Mouse (Mus musculus) midbrain, embryonic 10.5 days (tissue): ENCODE data around the gene Ankrd60. TPM values are rescaled to one million over a fixed set of nuclear protein-coding genes. Genes with fewer than 3 reads are reported as not detected.

Source experiments
- DNase-seq: peaks from one replicate; pipeline ENCODE4 v3.0.0-alpha.2; 2017; ENCODE audit warnings: low spot score
- H3K27ac ChIP-seq: fragments of 300-500 bp; sonication (generic); replicated peaks from 2 replicates; pipeline ENCODE4 v1.5.1; 2016; ENCODE audit warnings: mild to moderate bottlenecking
- H3K27me3 ChIP-seq: fragments of 300-500 bp; sonication (generic); 2 replicates; pipeline ENCODE4 v1.6.1; 2016; ENCODE audit warnings: low read depth, mild to moderate bottlenecking; ENCODE audit not compliant: poor library complexity, severe bottlenecking
- H3K36me3 ChIP-seq: fragments of 300-500 bp; sonication (generic); 2 replicates; pipeline ENCODE4 v1.6.1; 2016; ENCODE audit warnings: mild to moderate bottlenecking, moderate library complexity
- H3K4me1 ChIP-seq: fragments of 300-500 bp; sonication (generic); 2 replicates; pipeline ENCODE4 v1.6.1; 2016
- H3K4me3 ChIP-seq: fragments of 300-500 bp; sonication (generic); 2 replicates; pipeline ENCODE4 v1.5.1; 2016; ENCODE audit warnings: mild to moderate bottlenecking, moderate library complexity
- H3K9me3 ChIP-seq: fragments of 300-500 bp; sonication (generic); replicated peaks from 2 replicates; pipeline ENCODE4 v1.6.1; 2016; ENCODE audit warnings: mild to moderate bottlenecking
- WGBS: fragments of 180-500 bp; shearing (Covaris S2); methylation state at CpG from one replicate; pipeline ENCODE4 v1.1.7; 2016; 5-methylcytosine and 5-hydroxymethylcytosine counted together
- polyA plus RNA-seq: library from polyadenylated mRNA; unstranded; fragments of >200 nt; fragmentation: Nextera tagmentation; extraction: Ambion mirVana; gene quantifications from 2 replicates; pipeline ENCODE4 v1.2.1, GENCODE M21; 2016

The Ankrd60 gene
- polyA plus RNA-seq, 1 experiment from 2014 or later: not detected

GRCm38 (mm10) chr2:173578595-173578994, 430 bp upstream of the Ankrd60 start:
- H3K4me3 ChIP-seq: peak overlapping the region; percentile 66
- H3K36me3 ChIP-seq: no peaks in the 10 kb centered on the region
- H3K27ac ChIP-seq: no peak overlapping the region
- no peaks in the 10 kb centered on the region for H3K9me3 ChIP-seq
- peaks cover 32% of the 10 kb centered on the region for H3K27me3 ChIP-seq
- H3K4me1 ChIP-seq: peaks cover 12% of the 10 kb centered on the region
- 35% methylated on average over 8 of the region's 8 CpGs for WGBS
- DNase-seq: no peak

- H3K27ac ChIP-seq: no peak overlapping the region
- no peaks in the 10 kb centered on the region for H3K9me3 ChIP-seq
- H3K36me3 ChIP-seq: no peaks in the 10 kb centered on the region
- 74% methylated on average over 9 of the region's 9 CpGs for WGBS
- H3K27me3 ChIP-seq: no peaks in the 10 kb centered on the region
- no peak for DNase-seq
- H3K4me1 ChIP-seq: no peaks in the 10 kb centered on the region
- H3K4me3 ChIP-seq: no peak overlapping the region
Measured at GRCm38 (mm10) chr2:173564179-173564578, 14.0 kb downstream of the Ankrd60 start.

GRCm38 (mm10) chr2:173563336-173563735, 14.8 kb downstream of the Ankrd60 start:
- WGBS: 80% methylated on average over 7 of the region's 7 CpGs
- no peaks in the 10 kb centered on the region for H3K27me3 ChIP-seq
- no peaks in the 10 kb centered on the region for H3K4me1 ChIP-seq
- no peak overlapping the region for H3K4me3 ChIP-seq
- H3K9me3 ChIP-seq: no peaks in the 10 kb centered on the region
- no peaks in the 10 kb centered on the region for H3K36me3 ChIP-seq
- no peak overlapping the region for H3K27ac ChIP-seq
- DNase-seq: no peak

GRCm38 (mm10) chr2:173561851-173562442, 16.2 kb downstream of the Ankrd60 start:
- Histone ChIP-seq H3K36me3 (no peaks in the 10 kb centered on the region), H3K9me3 (no peaks in the 10 kb centered on the region), H3K4me1 (no peaks in the 10 kb centered on the region), H3K27me3 (no peaks in the 10 kb centered on the region), H3K4me3 (no peak overlapping the region), H3K27ac (no peak overlapping the region)
- DNase-seq: peak; percentile 60
- WGBS: 41% methylated on average over 5 of the region's 5 CpGs

- H3K4me1 ChIP-seq: no peaks in the 10 kb centered on the region
- no peaks in the 10 kb centered on the region for H3K36me3 ChIP-seq
- H3K27ac ChIP-seq: no peak overlapping the region
- no peak overlapping the region for H3K4me3 ChIP-seq
- no peak for DNase-seq
- WGBS: 85% methylated on average over 12 of the region's 12 CpGs
- H3K9me3 ChIP-seq: no peaks in the 10 kb centered on the region
- H3K27me3 ChIP-seq: no peaks in the 10 kb centered on the region; the same call in 1 of the 2 replicates
Measured at GRCm38 (mm10) chr2:173558754-173559396, 19.3 kb downstream of the Ankrd60 start.

GRCm38 (mm10) chr2:173553863-173554262, 24.3 kb downstream of the Ankrd60 start:
- Histone ChIP-seq H3K4me3 (no peak overlapping the region), H3K27me3 (no peaks in the 10 kb centered on the region; the same call in 1 of the 2 replicates), H3K27ac (no peak overlapping the region), H3K36me3 (no peaks in the 10 kb centered on the region), H3K9me3 (no peaks in the 10 kb centered on the region), H3K4me1 (no peaks in the 10 kb centered on the region)
- peak; percentile 45 for DNase-seq
- WGBS: 52% methylated on average over 9 of the region's 9 CpGs

- H3K4me3 ChIP-seq: no peak overlapping the region
- no peaks in the 10 kb centered on the region for H3K4me1 ChIP-seq
- no peaks in the 10 kb centered on the region for H3K36me3 ChIP-seq
- 83% methylated on average over 6 of the region's 6 CpGs for WGBS
- no peaks in the 10 kb centered on the region for H3K9me3 ChIP-seq
- DNase-seq: no peak
- no peak overlapping the region for H3K27ac ChIP-seq
- no peaks in the 10 kb centered on the region; the same call in 1 of the 2 replicates for H3K27me3 ChIP-seq
Measured at GRCm38 (mm10) chr2:173550681-173551080, 27.5 kb downstream of the Ankrd60 start.

- Histone ChIP-seq H3K36me3 (no peaks in the 10 kb centered on the region), H3K27ac (no peak overlapping the region), H3K27me3 (no peaks in the 10 kb centered on the region; the same call in 1 of the 2 replicates), H3K4me3 (no peak overlapping the region), H3K9me3 (no peaks in the 10 kb centered on the region), H3K4me1 (no peaks in the 10 kb centered on the region)
- 90% methylated on average over 10 of the region's 10 CpGs for WGBS
- DNase-seq: no peak
Measured at GRCm38 (mm10) chr2:173549236-173549635, 28.9 kb downstream of the Ankrd60 start.

- H3K36me3 ChIP-seq: no peaks in the 10 kb centered on the region
- H3K9me3 ChIP-seq: no peaks in the 10 kb centered on the region
- no peak overlapping the region for H3K4me3 ChIP-seq
- WGBS: 46% methylated on average over 15 of the region's 15 CpGs
- H3K27ac ChIP-seq: no peak overlapping the region
- DNase-seq: peak; percentile 79
- H3K4me1 ChIP-seq: no peaks in the 10 kb centered on the region
- H3K27me3 ChIP-seq: no peaks in the 10 kb centered on the region
Measured at GRCm38 (mm10) chr2:173545992-173546703, 32.0 kb downstream of the Ankrd60 start.

GRCm38 (mm10) chr2:173542716-173543115, 35.4 kb downstream of the Ankrd60 start:
- WGBS: 85% methylated on average over 4 of the region's 4 CpGs
- no peak overlapping the region for H3K4me3 ChIP-seq
- no peaks in the 10 kb centered on the region for H3K27me3 ChIP-seq
- H3K36me3 ChIP-seq: no peaks in the 10 kb centered on the region
- DNase-seq: no peak
- H3K27ac ChIP-seq: no peak overlapping the region
- no peaks in the 10 kb centered on the region for H3K9me3 ChIP-seq
- peaks cover 13% of the 10 kb centered on the region for H3K4me1 ChIP-seq

GRCm38 (mm10) chr2:173541748-173542147, 36.4 kb downstream of the Ankrd60 start:
- H3K4me3 ChIP-seq: no peak overlapping the region
- H3K36me3 ChIP-seq: no peaks in the 10 kb centered on the region
- no peak overlapping the region for H3K27ac ChIP-seq
- peaks cover 13% of the 10 kb centered on the region for H3K4me1 ChIP-seq
- WGBS: 74% methylated on average over 4 of the region's 4 CpGs
- no peaks in the 10 kb centered on the region for H3K9me3 ChIP-seq
- no peaks in the 10 kb centered on the region for H3K27me3 ChIP-seq
- no peak for DNase-seq

- DNase-seq: no peak
- Histone ChIP-seq H3K4me1 (peaks cover 13% of the 10 kb centered on the region), H3K27me3 (no peaks in the 10 kb centered on the region), H3K27ac (no peak overlapping the region), H3K9me3 (no peaks in the 10 kb centered on the region), H3K4me3 (no peak overlapping the region), H3K36me3 (no peaks in the 10 kb centered on the region)
- WGBS: 61% methylated on average over 15 of the region's 15 CpGs
Measured at GRCm38 (mm10) chr2:173539781-173540180, 38.4 kb downstream of the Ankrd60 start.

- H3K4me1 ChIP-seq: peaks cover 12% of the 10 kb centered on the region
- H3K9me3 ChIP-seq: no peaks in the 10 kb centered on the region
- H3K4me3 ChIP-seq: no peak overlapping the region
- H3K36me3 ChIP-seq: no peaks in the 10 kb centered on the region
- no peak for DNase-seq
- H3K27ac ChIP-seq: no peak overlapping the region
- WGBS: 87% methylated on average over 9 of the region's 9 CpGs
- H3K27me3 ChIP-seq: no peaks in the 10 kb centered on the region
Measured at GRCm38 (mm10) chr2:173535886-173536285, 42.3 kb downstream of the Ankrd60 start.
